Mouse (Mus musculus) neural tube, embryonic 15.5 days (tissue): ENCODE measurements around the gene Acvr1. TPM values are rescaled to one million over a fixed set of nuclear protein-coding genes. Genes with fewer than 3 reads are reported as not detected.

Source experiments
- ATAC-seq: fragments of 200-750 bp; cut with Nextera tagmentation; 2 replicates; pipeline ENCODE4 v1.8.0; 2017; ENCODE audit warnings: mild to moderate bottlenecking, moderate TSS enrichment, moderate library complexity; ENCODE audit not compliant: low FRiP score
- H3K27ac ChIP-seq: fragments of 300-500 bp; sonication (generic); replicated peaks from 2 replicates; pipeline ENCODE4 v1.5.1; 2015; ENCODE audit warnings: mild to moderate bottlenecking, inconsistent platforms
- H3K27me3 ChIP-seq: fragments of 300-500 bp; sonication (generic); replicated peaks from 2 replicates; pipeline ENCODE4 v1.6.1; 2015; ENCODE audit warnings: inconsistent platforms
- H3K36me3 ChIP-seq: fragments of 300-500 bp; sonication (generic); 2 replicates; pipeline ENCODE4 v1.6.1; 2015; ENCODE audit warnings: inconsistent platforms
- H3K4me1 ChIP-seq: fragments of 300-500 bp; sonication (generic); 2 replicates; pipeline ENCODE4 v1.6.1; 2015; ENCODE audit warnings: inconsistent platforms
- H3K4me2 ChIP-seq: fragments of 300-500 bp; sonication (generic); 2 replicates; pipeline ENCODE4 v1.6.1; 2015; ENCODE audit warnings: inconsistent platforms, mild to moderate bottlenecking, moderate library complexity
- H3K4me3 ChIP-seq: fragments of 300-500 bp; sonication (generic); replicated peaks from 2 replicates; pipeline ENCODE4 v1.5.1; 2015; ENCODE audit warnings: mild to moderate bottlenecking, inconsistent platforms
- H3K9ac ChIP-seq: fragments of 300-500 bp; sonication (generic); replicated peaks from 2 replicates; pipeline ENCODE4 v1.6.1; 2015; ENCODE audit warnings: mild to moderate bottlenecking, inconsistent platforms
- H3K9me3 ChIP-seq: fragments of 300-500 bp; sonication (generic); replicated peaks from 2 replicates; pipeline ENCODE4 v1.6.1; 2016; ENCODE audit warnings: inconsistent platforms
- WGBS: fragments of 180-500 bp; shearing (Covaris S2); methylation state at CpG from one replicate; pipeline ENCODE4 v1.1.7; 2015; ENCODE audit warnings: mixed read lengths; 5-methylcytosine and 5-hydroxymethylcytosine counted together
- polyA plus RNA-seq: library from polyadenylated mRNA; unstranded; fragments of >200 nt; fragmentation: Nextera tagmentation; extraction: Ambion mirVana; gene quantifications from 2 replicates; pipeline ENCODE4 v1.2.1, GENCODE M21; 2015

Gene Acvr1
- polyA plus RNA-seq, 1 experiment from 2014 or later = 6.1 TPM

GRCm38 (mm10) chr2:58551866-58552265, 15.1 kb downstream of the Acvr1 start:
- Histone ChIP-seq H3K4me3 (no peak overlapping the region), H3K4me2 (no peak overlapping the region)
- no peak for ATAC-seq

GRCm38 (mm10) chr2:58550488-58550887, 16.5 kb downstream of the Acvr1 start:
- ATAC-seq = peak; percentile 45; the same call in 1 of the 2 replicates
- 36% methylated on average over 9 of the region's 9 CpGs for WGBS
- H3K9me3 ChIP-seq = no peaks in the 10 kb centered on the region
- H3K27ac ChIP-seq = no peak overlapping the region; the same call in 1 of the 2 replicates
- 0 out of 2 replicates have a peak overlapping the region, but pooled peaks have one; percentile 9 for H3K4me2 ChIP-seq
- peaks cover 46% of the 10 kb centered on the region for H3K4me1 ChIP-seq
- no peaks in the 10 kb centered on the region for H3K36me3 ChIP-seq
- no peak overlapping the region for H3K4me3 ChIP-seq
- H3K9ac ChIP-seq = no peak overlapping the region
- H3K27me3 ChIP-seq = no peaks in the 10 kb centered on the region

More at GRCm38 (mm10) chr2:58551866-58552265, 15.1 kb downstream of the Acvr1 start:
- no peaks in the 10 kb centered on the region for H3K36me3 ChIP-seq
- no peak overlapping the region for H3K27ac ChIP-seq
- H3K4me1 ChIP-seq = peaks cover 45% of the 10 kb centered on the region
- H3K9ac ChIP-seq = no peak overlapping the region
- no peaks in the 10 kb centered on the region for H3K9me3 ChIP-seq
- 39% methylated on average over 6 of the region's 6 CpGs for WGBS
- H3K27me3 ChIP-seq = no peaks in the 10 kb centered on the region

GRCm38 (mm10) chr2:58549960-58550359, 17.0 kb downstream of the Acvr1 start:
- no peak overlapping the region; the same call in 1 of the 2 replicates for H3K27ac ChIP-seq
- WGBS = 44% methylated on average over 6 of the region's 6 CpGs
- no peaks in the 10 kb centered on the region for H3K9me3 ChIP-seq
- H3K27me3 ChIP-seq = no peaks in the 10 kb centered on the region
- H3K4me2 ChIP-seq = peak overlapping the region; percentile 15; the same call in 1 of the 2 replicates
- no peak overlapping the region for H3K4me3 ChIP-seq
- H3K36me3 ChIP-seq = no peaks in the 10 kb centered on the region
- H3K9ac ChIP-seq = peak overlapping the region; percentile 18; the same call in 1 of the 2 replicates
- peaks cover 46% of the 10 kb centered on the region for H3K4me1 ChIP-seq
- ATAC-seq = peak; percentile 64; the same call in 1 of the 2 replicates

- H3K36me3 ChIP-seq = no peaks in the 10 kb centered on the region
- H3K27ac ChIP-seq = no peak overlapping the region
- no peak overlapping the region for H3K4me2 ChIP-seq
- H3K27me3 ChIP-seq = no peaks in the 10 kb centered on the region
- H3K9me3 ChIP-seq = no peaks in the 10 kb centered on the region
- H3K4me3 ChIP-seq = no peak overlapping the region
- ATAC-seq = no peak
- 83% methylated on average over 7 of the region's 7 CpGs for WGBS
- H3K9ac ChIP-seq = no peak overlapping the region
- H3K4me1 ChIP-seq = peaks cover 42% of the 10 kb centered on the region
These were observed 18.0 kb downstream of the Acvr1 start for GRCm38 (mm10) chr2:58548943-58549342.

- no peak for ATAC-seq
- 83% methylated on average over 7 of the region's 7 CpGs for WGBS
- H3K4me3 ChIP-seq = no peak overlapping the region
- H3K27me3 ChIP-seq = no peaks in the 10 kb centered on the region
- no peak overlapping the region for H3K4me2 ChIP-seq
- peaks cover 26% of the 10 kb centered on the region for H3K4me1 ChIP-seq
- H3K36me3 ChIP-seq = no peaks in the 10 kb centered on the region
- no peaks in the 10 kb centered on the region for H3K9me3 ChIP-seq
- H3K27ac ChIP-seq = no peak overlapping the region
- H3K9ac ChIP-seq = no peak overlapping the region
These were observed 20.7 kb downstream of the Acvr1 start for GRCm38 (mm10) chr2:58546264-58546663.

GRCm38 (mm10) chr2:58544368-58544767, 22.6 kb downstream of the Acvr1 start:
- Histone ChIP-seq H3K4me3 (no peak overlapping the region), H3K9me3 (no peaks in the 10 kb centered on the region), H3K36me3 (no peaks in the 10 kb centered on the region), H3K9ac (no peak overlapping the region), H3K27ac (no peak overlapping the region), H3K4me1 (peaks cover 20% of the 10 kb centered on the region), H3K27me3 (no peaks in the 10 kb centered on the region), H3K4me2 (no peak overlapping the region)
- 98% methylated on average over 6 of the region's 6 CpGs for WGBS
- ATAC-seq = no peak

GRCm38 (mm10) chr2:58543252-58543651, 23.7 kb downstream of the Acvr1 start:
- 82% methylated on average over 5 of the region's 5 CpGs for WGBS
- H3K9ac ChIP-seq = no peak overlapping the region
- peaks cover 24% of the 10 kb centered on the region for H3K4me1 ChIP-seq
- no peaks in the 10 kb centered on the region for H3K27me3 ChIP-seq
- H3K4me3 ChIP-seq = no peak overlapping the region
- no peaks in the 10 kb centered on the region for H3K36me3 ChIP-seq
- no peak for ATAC-seq
- H3K4me2 ChIP-seq = no peak overlapping the region
- H3K9me3 ChIP-seq = no peaks in the 10 kb centered on the region
- no peak overlapping the region for H3K27ac ChIP-seq

GRCm38 (mm10) chr2:58538196-58538595, 28.8 kb downstream of the Acvr1 start:
- Histone ChIP-seq H3K4me2 (no peak overlapping the region), H3K4me3 (no peak overlapping the region), H3K27ac (no peak overlapping the region), H3K9me3 (no peaks in the 10 kb centered on the region), H3K36me3 (peaks cover 3% of the 10 kb centered on the region; the same call in 1 of the 2 replicates), H3K27me3 (no peaks in the 10 kb centered on the region), H3K9ac (no peak overlapping the region), H3K4me1 (peaks cover 36% of the 10 kb centered on the region)
- WGBS = 93% methylated on average over 6 of the region's 6 CpGs
- ATAC-seq = no peak

- ATAC-seq = no peak
These were observed 30.2 kb downstream of the Acvr1 start for GRCm38 (mm10) chr2:58536796-58537195.

GRCm38 (mm10) chr2:58535233-58535632, 31.7 kb downstream of the Acvr1 start:
- ATAC-seq = no peak
- no peaks in the 10 kb centered on the region for H3K27me3 ChIP-seq
- peaks cover 3% of the 10 kb centered on the region; the same call in 1 of the 2 replicates for H3K36me3 ChIP-seq

More at GRCm38 (mm10) chr2:58536796-58537195, 30.2 kb downstream of the Acvr1 start:
- 94% methylated on average over 3 of the region's 3 CpGs for WGBS
- no peak overlapping the region for H3K4me2 ChIP-seq
- H3K36me3 ChIP-seq = peaks cover 3% of the 10 kb centered on the region; the same call in 1 of the 2 replicates
- no peak overlapping the region for H3K9ac ChIP-seq
- peaks cover 48% of the 10 kb centered on the region for H3K4me1 ChIP-seq
- H3K9me3 ChIP-seq = no peaks in the 10 kb centered on the region
- H3K4me3 ChIP-seq = no peak overlapping the region
- no peaks in the 10 kb centered on the region for H3K27me3 ChIP-seq
- no peak overlapping the region for H3K27ac ChIP-seq

GRCm38 (mm10) chr2:58534379-58534778, 32.6 kb downstream of the Acvr1 start:
- Histone ChIP-seq H3K4me3 (no peak overlapping the region), H3K4me2 (no peak overlapping the region), H3K27ac (0 out of 2 replicates have a peak overlapping the region, but pooled peaks have one; percentile 29), H3K27me3 (no peaks in the 10 kb centered on the region), H3K9me3 (no peaks in the 10 kb centered on the region), H3K9ac (no peak overlapping the region), H3K4me1 (peaks cover 61% of the 10 kb centered on the region), H3K36me3 (peaks cover 3% of the 10 kb centered on the region; the same call in 1 of the 2 replicates)
- ATAC-seq = no peak
- 67% methylated on average over 4 of the region's 4 CpGs for WGBS

More at GRCm38 (mm10) chr2:58535233-58535632, 31.7 kb downstream of the Acvr1 start:
- WGBS = 83% methylated on average over 8 of the region's 8 CpGs
- Histone ChIP-seq H3K4me3 (no peak overlapping the region), H3K9me3 (no peaks in the 10 kb centered on the region), H3K4me1 (peaks cover 59% of the 10 kb centered on the region), H3K9ac (no peak overlapping the region), H3K27ac (no peak overlapping the region), H3K4me2 (no peak overlapping the region)

GRCm38 (mm10) chr2:58533521-58534001, 33.4 kb downstream of the Acvr1 start:
- Histone ChIP-seq H3K4me3 (no peak overlapping the region), H3K36me3 (peaks cover 3% of the 10 kb centered on the region; the same call in 1 of the 2 replicates), H3K9ac (no peak overlapping the region), H3K4me2 (peak overlapping the region; percentile 9), H3K27me3 (no peaks in the 10 kb centered on the region), H3K27ac (peak overlapping the region; percentile 29), H3K9me3 (no peaks in the 10 kb centered on the region), H3K4me1 (peaks cover 59% of the 10 kb centered on the region)
- peak; percentile 19; the same call in 1 of the 2 replicates for ATAC-seq
- 16% methylated on average over 7 of the region's 7 CpGs for WGBS
